Mouse (Mus musculus) layer of hippocampus, adult 18-20 months (tissue): ENCODE results near the gene Shisa2. TPM values are rescaled to one million over a fixed set of nuclear protein-coding genes. Genes with fewer than 3 reads are reported as not detected.
A peak's percentile ranks its signal among the peaks of the same experiment; 100 is the strongest.
"Not testable (repeated sequence)": the region's sequence is repeated elsewhere in the genome, so short reads cannot be mapped to it uniquely, and the experiment has no call there.

Experiments
- DNase-seq, 2 experiments: peaks; one replicate each; pipeline ENCODE4 v3.0.0; 2022; ENCODE audit warnings: low spot score in 2 of 2
- long read RNA-seq: library from polyadenylated mRNA; stranded (forward); transcript quantifications from one replicate; pipeline ENCODE4 v2.0.0, GENCODE M21; 2021
- total RNA-seq, 2 experiments: library from RNA; stranded (reverse); gene quantifications; 2 replicates each; pipeline ENCODE4 v1.2.3; 2021

Shisa2 gene
- 1 to 10 TPM; 3.6 to 3.8 TPM for total RNA-seq
- long read RNA-seq, transcript Shisa2-201 (2 exons, 3,119 nt): major isoform, 9 of 10 reads
- long read RNA-seq, partial matches to known transcripts: 0 of 10 reads
- long read RNA-seq, other reads (novel, unspliced or antisense): 1 of 10 reads

DNA sequence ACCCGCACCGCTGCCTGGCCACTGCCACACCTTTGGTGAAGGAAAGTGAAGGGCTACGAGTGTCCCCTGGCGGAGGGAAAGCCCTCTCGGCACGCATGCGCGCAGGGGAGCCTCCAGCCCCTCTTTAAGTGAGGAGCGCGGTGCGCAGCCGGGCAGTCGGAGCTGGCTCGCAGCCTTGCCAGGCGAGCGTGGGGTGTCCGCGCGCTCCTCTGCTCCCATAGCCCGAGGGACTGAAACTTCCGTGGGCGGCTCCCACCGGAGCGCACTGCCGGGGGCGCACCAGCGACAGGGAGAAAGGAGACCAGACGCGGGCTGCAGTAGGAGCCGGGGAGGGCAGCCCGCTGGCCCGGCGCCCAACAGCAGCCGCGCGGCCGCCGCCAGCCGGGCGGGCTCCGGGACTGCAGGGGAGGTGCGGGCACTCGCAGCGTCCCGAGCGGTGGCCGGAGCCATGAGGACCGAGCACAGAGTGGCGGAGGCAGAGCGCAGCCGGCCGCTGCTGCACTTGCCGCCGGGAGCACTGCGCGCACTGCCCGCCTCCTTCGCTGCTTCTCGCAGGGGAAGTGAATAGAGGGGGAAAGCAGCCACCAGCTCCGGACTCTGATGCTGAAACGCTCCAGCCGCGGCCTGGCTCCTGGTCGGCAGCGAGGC is at the start of gene Shisa2:
Gene Shisa2, plus strand, starts transcription at position 151 of the 648 bp plus-strand sequence.
- peak; percentile 54 to 58 for DNase-seq

DNA sequence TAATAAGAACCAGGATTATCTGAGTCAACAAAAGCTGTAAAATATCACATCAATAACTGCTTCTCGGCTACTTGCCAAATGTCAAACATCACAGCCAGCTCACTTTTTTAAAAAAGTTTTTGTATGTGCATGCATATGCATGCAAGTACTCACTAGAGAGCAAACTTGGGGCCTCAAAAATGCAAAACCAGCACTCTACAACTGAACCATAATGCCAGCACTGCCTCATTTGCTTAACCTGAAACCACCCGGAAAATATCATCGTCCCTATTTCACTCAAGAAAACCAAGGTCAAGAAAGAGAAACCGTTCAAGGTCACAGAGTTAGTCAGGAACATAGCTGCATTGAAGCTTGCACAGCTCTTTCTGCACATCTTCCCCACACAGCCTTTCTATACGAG is 48.7 kb upstream of the Shisa2 start:
- no peak for DNase-seq

DNA sequence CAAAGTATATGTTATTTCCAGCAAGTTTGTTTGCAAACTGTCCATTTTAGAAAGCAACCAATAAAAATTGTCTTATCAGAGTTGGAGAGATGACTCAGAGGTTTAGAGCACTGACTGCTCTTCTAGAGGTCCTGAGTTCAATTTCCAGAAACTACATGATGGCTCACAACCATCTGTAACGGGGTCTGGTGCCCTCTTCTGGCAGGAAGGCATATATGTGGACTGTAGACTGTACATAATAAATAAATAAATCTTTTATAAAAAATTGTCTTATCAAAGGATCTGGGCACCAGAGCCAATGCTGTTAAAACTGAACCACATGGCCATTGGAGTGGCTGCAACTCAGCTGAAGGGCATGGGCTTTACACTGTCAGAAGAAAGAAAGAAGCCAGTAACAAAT is 34.5 kb upstream of the Shisa2 start:
- DNase-seq: peak in 1 of 2 experiments; percentile 37

DNA sequence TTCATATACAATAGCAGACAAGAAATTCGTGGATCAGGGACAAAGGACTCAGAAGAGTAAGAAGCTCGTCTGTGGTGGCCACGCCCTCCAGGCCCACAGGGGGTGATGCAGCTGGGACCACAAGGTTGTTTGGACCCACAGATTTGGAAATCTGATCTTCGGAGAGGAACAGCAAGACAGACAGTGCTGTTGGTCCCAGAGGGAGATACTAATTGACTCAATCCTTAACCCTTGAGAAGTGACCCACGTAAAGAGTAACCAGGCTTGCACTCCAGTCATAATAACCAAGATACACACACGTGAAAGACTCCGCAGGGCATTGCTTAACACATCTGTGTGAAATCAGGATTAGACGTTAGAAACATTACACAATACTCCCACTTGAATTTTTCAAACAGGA is 33.2 kb upstream of the Shisa2 start:
- DNase-seq: no peak

DNA sequence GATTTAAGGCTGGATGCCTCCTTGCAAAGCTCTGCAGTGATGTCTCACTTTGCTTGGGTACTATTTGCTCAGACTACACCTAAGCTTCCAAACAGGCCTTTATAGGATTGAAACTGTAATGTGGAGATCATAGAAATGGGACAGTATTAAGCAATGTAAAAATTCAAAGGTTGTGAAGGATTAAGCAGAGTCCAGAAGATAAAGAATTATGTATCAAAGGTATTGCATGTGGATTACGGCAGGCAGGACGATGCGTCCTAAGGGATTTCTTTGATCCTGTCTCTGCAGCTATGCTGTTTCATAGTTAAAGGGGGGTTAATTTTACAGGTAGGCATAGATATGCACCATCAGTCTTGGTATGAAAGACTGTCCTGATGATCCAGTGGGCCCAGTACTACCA is 32.5 kb upstream of the Shisa2 start:
- no peak for DNase-seq

DNA sequence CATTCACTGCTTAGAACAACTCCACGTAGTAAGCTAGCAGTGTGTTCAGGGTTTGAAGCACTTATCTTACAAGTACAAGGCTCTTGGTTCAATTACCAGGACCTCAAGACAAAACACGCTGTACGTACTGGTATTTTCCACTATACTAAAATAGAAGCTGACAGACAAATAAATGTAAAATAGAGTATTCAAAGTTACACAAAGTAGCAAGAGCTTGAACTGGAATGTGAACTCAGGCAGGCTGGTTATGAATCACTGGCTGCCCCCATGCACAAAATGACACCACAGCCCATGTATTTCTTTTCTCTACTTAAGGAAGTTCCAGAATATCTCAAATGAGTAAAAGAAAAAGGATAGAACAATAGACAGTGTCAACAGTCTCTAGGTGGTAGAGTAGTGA is 30.1 kb upstream of the Shisa2 start:
- DNase-seq: no peak

DNA sequence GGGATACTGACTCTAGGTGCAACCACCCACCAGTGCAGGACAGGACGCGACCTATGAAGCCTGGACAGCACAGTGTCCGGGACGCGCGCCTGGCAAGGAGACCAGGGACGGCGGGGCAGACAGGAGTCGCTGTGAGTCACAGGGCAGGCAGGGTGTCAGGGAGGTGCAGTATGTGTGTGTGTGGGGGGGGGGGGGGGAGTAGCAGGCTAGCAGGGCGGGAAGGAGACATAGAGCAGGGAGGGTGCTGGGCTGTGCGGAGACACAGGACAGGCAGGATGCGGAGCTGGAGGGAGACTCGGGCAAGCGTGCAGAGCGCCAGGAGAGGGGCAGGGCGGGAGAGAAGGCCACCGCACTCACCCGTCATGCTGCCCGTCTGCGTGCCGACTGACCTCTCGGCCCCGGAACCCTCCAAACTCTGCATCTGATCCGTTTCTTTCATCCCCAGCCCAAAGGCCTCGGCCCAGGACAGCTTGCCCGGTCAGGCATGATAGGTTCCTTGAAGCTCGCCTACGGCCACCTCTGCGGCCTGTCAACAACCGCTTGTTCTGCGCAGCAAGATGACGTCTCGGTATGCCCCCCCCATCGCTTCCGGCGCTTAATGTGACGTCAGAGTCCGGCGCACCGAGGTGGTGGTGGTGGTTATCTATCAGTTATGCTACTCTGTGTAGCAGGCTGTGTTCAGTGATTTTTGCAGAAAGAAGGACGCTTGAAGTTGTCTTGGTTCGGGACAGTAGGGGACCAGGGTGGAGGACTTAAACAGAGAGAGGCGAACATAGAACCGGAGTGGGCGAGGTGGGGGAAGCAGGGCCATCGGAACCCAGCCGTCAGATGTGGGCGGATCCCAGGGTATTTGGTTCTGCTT is 27.5 kb upstream of the Shisa2 start, which contains the start of gene Cdadc1:
Gene Cdadc1, minus strand, starts transcription at position 562 of the 862 bp plus-strand sequence.
- DNase-seq: peak; percentile 93 to 98

DNA sequence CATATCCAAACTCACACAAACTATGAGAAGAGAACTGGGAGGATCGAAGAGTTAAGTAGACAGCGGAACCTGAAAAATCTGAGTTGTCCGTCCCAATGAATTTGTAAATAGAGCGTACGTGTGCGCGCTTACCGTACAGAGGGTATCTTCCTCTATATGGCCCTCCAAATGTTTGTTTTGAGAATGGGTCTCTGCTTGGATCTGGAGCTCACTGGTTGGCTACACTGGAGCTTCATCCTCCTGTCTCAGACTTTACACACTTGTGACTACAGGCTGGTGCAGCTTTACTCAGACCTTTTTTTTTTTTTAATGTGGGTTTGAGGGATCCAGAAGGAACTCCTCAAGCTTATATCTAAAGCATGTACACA is 26.9 kb upstream of the Shisa2 start:
- DNase-seq: no peak

DNA sequence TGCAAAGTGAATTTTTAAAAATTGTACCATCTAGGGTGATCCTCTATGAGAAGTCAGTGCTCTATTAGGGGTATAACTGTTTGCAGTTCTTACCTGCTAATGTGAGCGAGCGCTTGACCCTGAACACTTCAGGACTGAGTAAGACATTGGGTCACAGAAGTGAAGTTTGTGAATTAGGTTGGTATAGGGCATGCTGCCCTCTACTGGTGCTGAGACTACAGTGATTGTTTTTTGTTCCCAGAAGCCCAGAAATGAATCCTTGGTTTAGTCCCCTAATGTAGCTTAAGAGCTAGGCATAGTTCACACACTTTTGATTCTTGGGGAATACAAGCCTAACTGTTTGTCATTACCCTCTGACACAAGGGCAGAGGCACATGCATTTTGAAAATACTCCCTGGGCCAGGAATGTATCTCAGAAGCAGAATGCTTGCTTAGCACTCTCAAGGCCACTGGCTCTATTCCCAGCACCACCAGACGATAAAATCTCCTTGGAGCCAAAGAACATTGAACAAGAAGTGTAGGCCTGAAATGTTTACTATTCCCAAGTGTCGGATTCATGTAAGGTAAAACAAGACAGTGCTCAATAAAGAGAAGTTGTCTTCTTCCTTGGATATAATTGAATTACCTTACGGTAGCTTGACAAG is 21.0 kb upstream of the Shisa2 start:
- peak in 1 of 2 experiments; percentile 60 for DNase-seq

DNA sequence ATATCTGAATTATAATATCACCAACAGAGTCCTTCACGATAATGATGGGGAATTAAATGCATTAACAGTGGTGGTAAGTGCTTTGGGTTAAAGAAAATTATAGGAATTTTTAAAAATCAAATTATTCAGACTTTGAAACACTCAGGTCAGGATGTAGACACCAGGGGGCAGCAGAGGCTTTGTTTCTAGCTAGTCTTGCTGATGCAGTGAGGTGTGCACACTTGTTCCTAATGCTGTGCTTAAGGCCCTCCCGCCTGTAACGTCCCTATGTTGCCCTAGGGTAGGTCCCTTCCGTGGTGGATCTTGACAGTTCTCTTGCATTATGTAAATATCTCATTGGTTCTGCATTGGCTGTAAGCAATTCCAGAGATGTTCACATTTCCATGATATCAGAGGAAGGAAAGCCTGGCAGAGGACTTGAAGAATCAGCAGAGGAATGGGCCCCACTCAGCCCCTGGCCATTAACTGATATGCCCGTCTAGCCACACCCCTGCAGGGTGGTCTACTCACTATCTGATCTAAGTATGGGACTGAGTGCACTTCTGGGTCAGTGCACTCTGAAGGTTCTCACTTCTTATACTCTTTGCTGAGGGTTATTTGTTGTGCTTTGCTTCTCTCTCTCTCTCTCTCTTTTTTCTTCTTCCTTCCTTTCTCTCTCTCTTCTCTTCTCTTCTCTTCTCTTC is 19.3 kb upstream of the Shisa2 start:
- peak in 1 of 2 experiments; percentile 80 for DNase-seq

DNA sequence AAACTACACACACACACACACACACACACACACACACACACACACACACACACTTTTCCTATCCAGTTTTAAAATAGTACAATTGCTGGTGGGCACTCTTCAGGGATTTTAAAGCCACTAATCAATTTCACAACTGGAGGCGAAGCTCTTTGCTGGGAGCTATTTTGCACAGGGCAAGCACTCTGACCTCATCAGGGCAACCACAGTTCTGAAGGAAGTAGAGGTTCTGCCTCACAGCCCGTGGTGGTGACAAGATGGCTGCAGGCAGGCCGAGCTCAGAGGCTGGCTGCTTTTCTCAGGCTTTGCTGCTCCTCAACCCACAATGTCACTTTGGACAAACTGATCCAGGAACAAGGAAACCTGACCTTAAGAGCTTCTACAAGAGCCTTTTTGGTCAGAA is 18.1 kb upstream of the Shisa2 start:
- no peak for DNase-seq

DNA sequence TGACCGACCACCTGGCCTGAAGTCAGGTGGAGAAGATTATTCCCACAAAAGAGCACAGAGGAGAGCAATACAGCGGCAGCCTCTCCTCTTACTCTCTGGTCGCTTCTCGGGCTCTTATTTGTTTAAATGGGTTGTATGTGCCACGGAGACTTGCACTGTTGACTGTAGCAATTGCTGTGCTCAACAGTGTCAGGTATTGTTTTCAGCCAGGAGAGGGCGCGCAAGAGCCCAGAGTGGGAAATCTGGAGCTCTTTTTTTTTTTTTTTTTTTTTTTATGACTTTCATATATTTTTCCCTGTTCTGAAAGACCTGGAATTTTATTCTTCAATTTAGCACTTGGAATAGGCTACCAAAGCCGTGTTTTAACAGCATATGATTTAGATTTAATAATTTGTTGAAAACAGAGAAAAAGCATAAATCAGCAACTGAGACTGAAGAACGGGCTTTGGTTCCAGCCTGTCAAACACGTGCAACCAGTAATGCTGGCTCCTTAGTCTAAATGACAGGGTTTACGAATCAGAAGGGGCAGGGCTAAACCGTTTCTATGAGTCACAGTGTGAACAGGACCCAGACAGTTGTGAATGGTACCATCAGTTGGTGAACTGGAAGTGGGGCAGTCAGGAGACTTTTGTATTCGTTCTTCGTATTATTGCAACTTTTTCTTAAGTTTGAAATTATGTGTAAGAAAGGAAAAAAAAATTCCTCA is 12.0 kb upstream of the Shisa2 start:
- peak in 1 of 2 experiments; percentile 60 for DNase-seq

DNA sequence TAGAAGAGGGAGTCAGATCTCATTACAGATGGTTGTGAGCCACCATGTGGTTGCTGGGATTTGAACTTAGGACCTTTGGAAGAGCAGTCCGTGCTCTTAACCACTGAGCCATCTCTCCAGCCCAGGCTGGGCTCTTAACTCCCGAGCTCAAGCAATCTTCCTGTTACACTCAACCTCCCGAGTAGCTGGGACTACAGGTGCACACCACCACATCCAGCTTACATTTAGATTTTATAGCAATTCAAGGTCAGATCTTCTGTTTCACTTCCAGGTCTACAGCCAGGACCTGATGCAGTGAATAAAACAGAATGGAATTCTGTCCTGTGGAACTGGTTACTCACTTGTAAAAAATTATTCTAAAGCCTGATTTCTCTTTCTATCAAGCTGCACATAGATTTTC is 11.0 kb upstream of the Shisa2 start:
- not testable (repeated sequence) for DNase-seq

DNA sequence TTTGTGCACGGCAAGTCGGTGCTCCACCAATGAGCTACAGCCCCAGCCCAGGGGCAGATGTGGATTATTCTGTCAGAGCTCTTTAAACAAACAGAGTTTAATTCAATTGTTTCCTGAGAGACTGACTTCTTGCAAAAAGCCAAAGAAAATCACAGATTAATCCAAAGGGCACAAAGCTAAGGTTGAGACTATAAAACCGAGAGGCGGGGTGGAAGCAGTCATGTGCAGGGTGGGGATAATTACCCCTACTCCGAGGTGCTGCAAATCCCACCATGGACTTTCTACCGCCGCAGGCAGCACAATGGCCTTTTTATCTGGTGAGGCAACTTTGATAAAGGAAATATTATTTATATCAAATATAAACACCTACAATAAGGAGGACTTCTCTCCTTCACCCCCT is 8.3 kb upstream of the Shisa2 start:
- DNase-seq: no peak

DNA sequence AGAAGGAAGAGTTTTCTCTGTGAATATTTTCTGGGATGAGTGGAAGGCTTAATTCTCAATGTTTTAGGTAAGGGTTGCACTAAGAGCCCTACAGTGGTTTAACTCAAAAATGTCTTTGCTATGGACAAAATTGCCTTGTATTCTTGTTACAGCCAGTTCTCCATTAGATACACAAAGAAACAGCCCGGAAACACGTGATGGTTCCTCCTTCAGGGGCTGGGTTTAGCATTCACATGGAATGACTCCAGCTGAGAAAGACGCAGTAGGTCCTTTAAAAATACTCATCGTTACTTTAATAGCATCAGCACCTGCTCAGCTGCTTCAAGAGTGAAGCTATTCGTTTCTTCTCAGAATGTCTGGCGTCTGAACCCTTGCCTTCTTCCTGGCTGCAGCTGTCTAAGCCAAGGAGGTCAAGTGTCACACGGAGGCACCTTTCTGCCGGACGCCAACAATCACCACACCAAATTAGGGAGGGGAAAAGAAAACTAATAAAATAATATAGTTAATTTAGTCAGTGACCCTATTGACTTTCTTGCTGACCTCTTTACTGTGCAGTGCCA is 702 bp upstream of the Shisa2 start:
- DNase-seq: no peak

DNA sequence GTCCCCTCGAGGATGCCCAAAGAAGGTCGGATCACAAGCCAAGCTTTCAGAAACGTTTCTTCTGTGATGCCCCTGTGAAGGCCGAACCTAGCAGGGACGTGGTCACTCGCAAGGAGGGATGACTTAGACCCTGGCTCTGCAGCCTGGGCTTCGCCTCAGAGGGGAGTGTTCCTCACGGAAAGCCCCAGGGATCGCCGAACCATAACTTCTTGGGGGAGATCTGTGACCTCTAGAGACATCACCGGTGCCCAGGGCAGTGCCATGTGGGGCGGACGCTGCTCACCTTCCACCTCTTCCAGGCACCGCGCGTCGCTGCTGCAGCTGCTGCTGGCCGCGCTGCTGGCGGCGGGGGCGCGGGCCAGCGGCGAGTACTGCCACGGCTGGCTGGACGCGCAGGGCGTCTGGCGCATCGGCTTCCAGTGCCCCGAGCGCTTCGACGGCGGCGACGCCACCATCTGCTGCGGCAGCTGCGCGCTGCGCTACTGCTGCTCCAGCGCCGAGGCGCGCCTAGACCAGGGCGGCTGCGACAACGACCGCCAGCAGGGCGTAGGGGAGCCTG is 777 bp downstream of the Shisa2 start:
- DNase-seq: no peak

DNA sequence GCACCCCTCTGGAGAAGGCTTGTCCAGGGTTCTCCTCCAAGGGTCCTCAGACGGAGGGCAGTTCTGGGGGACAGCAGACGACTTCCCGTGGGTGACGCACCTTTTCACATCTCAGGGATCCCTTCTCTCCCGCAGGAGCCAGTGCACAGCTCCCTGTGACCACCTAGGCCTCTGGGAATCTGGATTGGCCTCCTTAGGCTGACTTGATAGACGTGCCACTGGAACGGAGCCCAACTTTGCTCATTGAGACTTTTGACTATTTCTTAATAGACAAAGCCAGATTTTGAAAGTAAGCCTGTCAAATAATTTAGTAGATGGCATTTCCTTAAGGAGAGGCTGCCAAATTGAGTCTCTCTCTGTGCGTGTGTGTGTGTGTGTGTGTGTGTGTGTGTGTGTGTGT is 1.6 kb downstream of the Shisa2 start:
- DNase-seq: no peak

DNA sequence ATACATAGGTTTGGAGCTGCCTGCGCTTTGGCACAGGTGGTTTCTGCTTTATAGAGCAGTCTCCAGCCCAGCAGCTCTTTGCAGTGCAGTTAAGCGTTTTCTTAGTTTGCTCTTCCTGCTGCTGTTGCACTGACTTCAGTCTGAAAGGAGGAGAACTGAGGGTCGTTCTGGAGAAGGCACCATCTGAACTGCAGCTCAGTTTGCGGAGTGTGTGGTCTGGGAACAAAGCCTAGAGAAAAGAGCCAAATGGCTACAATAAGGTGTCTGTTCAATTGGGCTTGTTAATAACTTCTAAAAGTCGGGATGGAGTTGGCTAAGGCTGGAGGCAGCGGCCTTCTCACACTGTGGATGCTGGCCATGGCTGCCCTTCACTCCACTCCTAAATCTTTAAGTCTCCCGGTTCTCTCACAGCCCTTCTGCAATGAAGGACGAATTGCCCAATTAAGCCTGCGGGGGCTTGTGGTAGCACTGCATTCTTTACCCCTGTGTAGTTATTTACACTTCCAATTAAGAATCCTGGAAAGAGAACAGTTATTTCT is 2.1 kb downstream of the Shisa2 start:
- DNase-seq: no peak

DNA sequence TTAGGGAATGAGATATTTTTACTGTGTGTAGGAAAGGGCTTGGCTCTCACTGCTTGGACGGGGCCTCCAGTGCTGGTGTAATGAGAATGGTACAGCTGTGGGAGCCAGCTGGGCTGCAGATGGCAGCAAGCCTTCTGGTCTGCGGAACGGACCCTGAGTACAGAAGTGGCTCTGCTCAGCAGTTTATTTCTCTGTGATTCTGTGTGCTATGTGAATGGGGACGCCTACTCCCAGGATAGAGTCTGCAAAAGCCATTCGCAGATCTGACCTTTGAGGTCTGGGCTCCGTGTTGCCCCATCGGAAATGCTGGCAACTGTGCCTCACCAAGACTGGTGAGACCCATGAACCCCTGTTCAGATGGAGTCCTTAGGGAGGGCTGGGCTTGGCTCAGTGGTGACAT is 2.7 kb downstream of the Shisa2 start:
- DNase-seq: peak in 1 of 2 experiments; percentile 15

DNA sequence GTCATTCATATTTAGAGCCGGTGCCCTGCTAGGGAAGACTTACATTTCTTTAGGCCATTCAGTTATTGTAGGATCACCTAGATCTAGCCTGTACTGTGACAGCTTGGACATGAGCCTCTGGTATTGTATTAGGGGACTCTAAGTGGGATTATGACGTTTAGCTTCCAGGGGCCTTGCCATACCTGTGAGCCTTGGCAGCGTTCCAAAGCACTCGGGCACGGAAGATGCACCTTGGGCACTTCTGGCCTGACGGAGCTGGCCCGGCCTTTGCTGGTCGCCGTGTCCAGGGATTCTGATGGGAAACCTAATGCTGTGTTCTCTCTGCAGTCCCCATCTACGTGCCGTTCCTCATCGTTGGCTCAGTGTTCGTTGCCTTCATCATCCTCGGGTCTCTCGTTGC is 4.2 kb downstream of the Shisa2 start:
- DNase-seq: no peak
